Mouse (Mus musculus) T-helper 1 cell (primary cell): ENCODE measurements around the gene Olfr836.
"Not testable (repeated sequence)": the region's sequence is repeated elsewhere in the genome, so short reads cannot be mapped to it uniquely, and the experiment has no call there.

Experiments
- in situ Hi-C: fragments of 300-600 bp; cut with MboI, MseI; formaldehyde crosslinking; loops from one replicate; pipeline ENCODE4 v1.15.1; 2025; ENCODE audit warnings: high pct_unique_total_duplicates

The Olfr836 gene

DNA sequence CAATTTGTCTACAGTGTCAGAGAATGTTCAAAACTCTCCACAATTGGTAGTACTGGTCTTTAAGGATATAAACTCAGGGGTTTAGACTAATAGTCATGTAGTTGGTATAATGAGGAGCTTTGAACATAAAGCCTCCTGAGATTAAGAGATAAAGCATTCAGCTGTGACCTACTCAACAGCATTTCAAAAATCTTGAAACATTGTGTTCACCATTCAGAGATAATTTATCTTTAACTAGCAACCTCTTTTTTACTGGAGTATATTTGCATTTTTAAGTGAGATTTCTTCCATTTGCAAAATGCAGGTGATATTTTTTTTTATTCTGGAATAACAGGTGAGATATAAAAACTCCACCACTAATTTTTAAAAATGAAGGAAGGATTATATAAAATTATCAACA lies at the start of gene Olfr836:
TSS of gene Olfr836 (plus strand) at position 301 of the 400 bp plus-strand sequence.
- in situ Hi-C loops = no loop called here

GRCm38 (mm10) chr9:19084986-19085385 lies 35.2 kb upstream of the Olfr836 start:
- in situ Hi-C loops = no loop called here

GRCm38 (mm10) chr9:19092889-19093753 lies 27.1 kb upstream of the Olfr836 start:
- in situ Hi-C loops = not testable (repeated sequence)

DNA sequence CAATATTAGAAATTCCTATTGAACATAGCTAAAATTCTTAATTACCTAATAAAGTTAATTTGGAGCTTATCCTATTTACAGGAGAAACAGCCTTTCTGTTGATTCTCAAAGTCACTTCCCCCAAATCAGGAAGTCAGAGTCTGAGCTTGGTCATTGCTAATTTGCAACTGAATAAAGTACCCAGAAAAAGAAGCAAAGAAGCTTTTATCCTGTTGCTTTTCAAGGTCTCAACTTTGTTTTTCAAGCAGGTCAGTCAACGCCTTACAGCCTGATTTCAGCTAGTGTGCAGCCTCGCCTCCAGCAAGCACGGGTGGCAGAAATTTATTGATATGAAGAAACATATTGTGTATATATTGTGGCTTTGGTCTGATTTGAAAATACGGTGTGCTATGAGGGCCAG lies 22.9 kb upstream of the Olfr836 start:
- in situ Hi-C loops = no loop called here

DNA sequence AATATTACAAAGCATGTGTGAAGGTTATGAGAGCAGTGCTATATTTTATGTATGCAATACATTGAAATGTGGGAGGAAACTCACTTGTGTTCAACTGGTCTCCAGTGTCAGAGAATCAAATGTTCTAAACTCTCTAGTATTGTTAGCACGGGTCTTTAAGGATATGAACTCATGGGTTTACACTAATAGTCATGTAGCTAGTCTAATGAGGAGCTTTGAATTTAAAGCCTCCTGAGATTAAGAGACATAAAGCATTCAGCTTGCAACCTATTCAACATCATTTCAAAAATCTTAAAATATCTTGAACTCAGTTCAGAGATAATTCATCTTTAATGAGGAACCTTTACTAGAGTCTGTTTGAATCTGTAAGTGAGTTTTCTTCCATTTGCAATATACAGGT lies 15.8 kb downstream of the Olfr836 start, which contains the start of gene Olfr837:
TSS of gene Olfr837 (plus strand) at position 301 of the 400 bp plus-strand sequence.
- in situ Hi-C loops = no loop called here
